Mouse (Mus musculus): ENCODE measurements at regions not wholly inside any gene's neighbourhood (a gene's known extent, or its start where the extent isn't known, plus 50 kb on each side); places are given as distances from the start of the nearest gene placed in this dataset.

GRCm38 (mm10) chr15:67732988-67733387 lies 1232.3 kb upstream of the Lrrc6 start:
- DNase-seq (ENCODE audit: low read depth): peak; percentile 58

GRCm38 (mm10) chr15:67729492-67729891 lies 1228.8 kb upstream of the Lrrc6 start:
- no peak for DNase-seq (ENCODE audit: low read depth)

- DNase-seq (ENCODE audit: low read depth): no peak
These were observed 1224.5 kb upstream of the Lrrc6 start for GRCm38 (mm10) chr15:67725239-67725638.

- no peak for DNase-seq (ENCODE audit: low read depth)
These were observed 1213.5 kb upstream of the Lrrc6 start for GRCm38 (mm10) chr15:67714203-67714602.

GRCm38 (mm10) chr15:67686140-67686539 lies 1185.4 kb upstream of the Lrrc6 start:
- no peak for DNase-seq (ENCODE audit: low read depth)

GRCm38 (mm10) chr15:67673276-67673675 lies 1172.6 kb upstream of the Lrrc6 start:
- no peak for DNase-seq (ENCODE audit: low read depth)

GRCm38 (mm10) chr15:67636155-67636554 lies 1135.4 kb upstream of the Lrrc6 start:
- DNase-seq (ENCODE audit: low read depth): peak; percentile 59

- peak; percentile 2 for DNase-seq (ENCODE audit: low read depth)
These were observed 1126.1 kb upstream of the Lrrc6 start for GRCm38 (mm10) chr15:67626704-67627287.

- DNase-seq (ENCODE audit: low read depth): no peak
These were observed 1111.2 kb upstream of the Lrrc6 start for GRCm38 (mm10) chr15:67611896-67612295.

- no peak for DNase-seq (ENCODE audit: low read depth)
These were observed 1097.7 kb upstream of the Lrrc6 start for GRCm38 (mm10) chr15:67598426-67598825.

GRCm38 (mm10) chr15:67576581-67576980 lies 1075.9 kb upstream of the Lrrc6 start:
- no peak for DNase-seq (ENCODE audit: low read depth)

GRCm38 (mm10) chr15:67571614-67572013 lies 1070.9 kb upstream of the Lrrc6 start:
- DNase-seq (ENCODE audit: low read depth): no peak

GRCm38 (mm10) chr15:67557304-67557703 lies 1056.6 kb upstream of the Lrrc6 start:
- no peak for DNase-seq (ENCODE audit: low read depth)

- no peak for DNase-seq (ENCODE audit: low read depth)
These were observed 1051.2 kb upstream of the Lrrc6 start for GRCm38 (mm10) chr15:67551911-67552310.

GRCm38 (mm10) chr15:67546896-67547400 lies 1046.2 kb upstream of the Lrrc6 start:
- no peak for DNase-seq (ENCODE audit: low read depth)

- peak; percentile 20 for DNase-seq (ENCODE audit: low read depth)
These were observed 1045.0 kb upstream of the Lrrc6 start for GRCm38 (mm10) chr15:67545745-67546144.

- no peak for DNase-seq (ENCODE audit: low read depth)
These were observed 1013.0 kb upstream of the Lrrc6 start for GRCm38 (mm10) chr15:67513722-67514121.

GRCm38 (mm10) chr15:67495001-67495658 lies 994.4 kb upstream of the Lrrc6 start:
- DNase-seq (ENCODE audit: low read depth): no peak

- DNase-seq (ENCODE audit: low read depth): peak; percentile 69
These were observed 981.0 kb upstream of the Lrrc6 start for GRCm38 (mm10) chr15:67481733-67482132.

- no peak for DNase-seq (ENCODE audit: low read depth)
These were observed 973.6 kb upstream of the Lrrc6 start for GRCm38 (mm10) chr15:67474325-67474724.

GRCm38 (mm10) chr15:67472979-67473378 lies 972.3 kb upstream of the Lrrc6 start:
- DNase-seq (ENCODE audit: low read depth): no peak

- no peak for DNase-seq (ENCODE audit: low read depth)
These were observed 970.6 kb upstream of the Lrrc6 start for GRCm38 (mm10) chr15:67471283-67471682.

- no peak for DNase-seq (ENCODE audit: low read depth)
These were observed 969.3 kb upstream of the Lrrc6 start for GRCm38 (mm10) chr15:67470036-67470435.

Data from 416B (cell line).